Comparison of ENCODE assay signal across 14 mouse cellular contexts in genomic region chr12:92508796-92509489, GRCm38 (mm10).
DNase-seq lines count a peak whose midpoint lies in the region; ATAC-seq lines count a peak whose summit lies in the region.
"Had no signal": no experiment of that assay in that cellular context is flagged by ENCODE, and none has a peak within 500 bp of the region (broad histone marks: within the 10 kb centered on the region; RNA-seq: fewer than 3 reads in every experiment).

No protein-coding gene starts in this region.

- DNase-seq in gastrocnemius, postnatal 25 days, result peak; percentile 5
- DNase-seq in gastrocnemius, adult 18-20 months (ENCODE audit: low spot score), result no peak
- DNase-seq in midbrain, embryonic 14.5 days, result peak; percentile 11
- peak; percentile 66 to 70 for DNase-seq in cerebellum, postnatal 14 days
- DNase-seq in spleen, postnatal 4 days (ENCODE audit: low spot score in 2 of 2), result no peak
- no peak for DNase-seq in layer of hippocampus, postnatal 25 days (ENCODE audit: extremely low spot score in 1 of 2, low spot score in 1 of 2)
- DNase-seq: lung, embryonic 14.5 days; right cerebral cortex, postnatal 25 days; thymus, postnatal 25 days had no signal

- ATAC-seq in midbrain, embryonic 14.5 days (ENCODE audit: low FRiP score, low TSS enrichment), result no peak
- no peak for ATAC-seq in midbrain, embryonic 15.5 days (replicated peaks)
- ATAC-seq: forebrain, embryonic 16.5 days; hindbrain, embryonic 16.5 days had no signal

- H3K27me3 ChIP-seq in midbrain, embryonic 14.5 days (ENCODE audit: control insufficient read depth, insufficient read depth, low read length), result no peaks in the 10 kb centered on the region
- H3K27me3 ChIP-seq in midbrain, embryonic 15.5 days (replicated peaks), result no peaks in the 10 kb centered on the region
- H3K27me3 ChIP-seq: heart, embryonic 13.5 days; stomach, embryonic 15.5 days had no signal

- H3K4me1 ChIP-seq in midbrain, embryonic 14.5 days (ENCODE audit: control insufficient read depth, insufficient read depth, low read length), result no peaks in the 10 kb centered on the region
- no peaks in the 10 kb centered on the region for H3K4me1 ChIP-seq in midbrain, embryonic 15.5 days
- H3K4me1 ChIP-seq: heart, embryonic 13.5 days; stomach, embryonic 15.5 days had no signal

- H3K9me3 ChIP-seq in midbrain, embryonic 14.5 days (ENCODE audit: control insufficient read depth, low read length), result no peaks in the 10 kb centered on the region
- H3K9me3 ChIP-seq in midbrain, embryonic 15.5 days, result no peaks in the 10 kb centered on the region
- H3K9me3 ChIP-seq: heart, embryonic 13.5 days; stomach, embryonic 15.5 days had no signal

- no peak overlapping the region for H3K9ac ChIP-seq in midbrain, embryonic 14.5 days (replicated peaks; ENCODE audit: low read length)
- no peak overlapping the region for H3K9ac ChIP-seq in midbrain, embryonic 15.5 days
- H3K9ac ChIP-seq: heart, embryonic 13.5 days; lung, embryonic 14.5 days; stomach, embryonic 15.5 days had no signal

- no peak overlapping the region for H3K27ac ChIP-seq in midbrain, embryonic 14.5 days (replicated peaks; ENCODE audit: low read depth, low read length)
- no peak overlapping the region for H3K27ac ChIP-seq in midbrain, embryonic 15.5 days
- H3K27ac ChIP-seq: heart, embryonic 13.5 days; stomach, embryonic 15.5 days had no signal

- H3K36me3 ChIP-seq in midbrain, embryonic 14.5 days (ENCODE audit: control insufficient read depth, insufficient read depth, low read length), result no peaks in the 10 kb centered on the region
- no peaks in the 10 kb centered on the region for H3K36me3 ChIP-seq in midbrain, embryonic 15.5 days (replicated peaks)
- H3K36me3 ChIP-seq: heart, embryonic 13.5 days; stomach, embryonic 15.5 days had no signal

- H3K4me3 ChIP-seq in midbrain, embryonic 14.5 days (replicated peaks; ENCODE audit: low read depth, low read length), result no peak overlapping the region
- H3K4me3 ChIP-seq in midbrain, embryonic 15.5 days, result no peak overlapping the region
- H3K4me3 ChIP-seq: heart, embryonic 13.5 days; stomach, embryonic 15.5 days had no signal

- H3K4me2 ChIP-seq in midbrain, embryonic 14.5 days (ENCODE audit: low read length), result no peak overlapping the region
- no peak overlapping the region for H3K4me2 ChIP-seq in midbrain, embryonic 15.5 days
- H3K4me2 ChIP-seq: heart, embryonic 13.5 days; lung, embryonic 14.5 days; stomach, embryonic 15.5 days had no signal

- WGBS in midbrain, embryonic 14.5 days, result 80% methylated on average over 5 of the region's 5 CpGs
- WGBS in midbrain, embryonic 15.5 days, result 71% methylated on average over 5 of the region's 5 CpGs

Comparison
In these comparisons a context has a peak if more than half of its experiments do, and no peak if none do; other contexts are left out.
1. DNase-seq: peak in gastrocnemius, postnatal 25 days (single experiment), midbrain, embryonic 14.5 days (single experiment) and cerebellum, postnatal 14 days (2 of 2); none in gastrocnemius, adult 18-20 months (single experiment), spleen, postnatal 4 days (0 of 2) and layer of hippocampus, postnatal 25 days (0 of 2).